Mouse (Mus musculus) heart, embryonic 11.5 days (tissue): Measurements from ENCODE around the gene Prol1. TPM values are rescaled to one million over a fixed set of nuclear protein-coding genes. Genes with fewer than 3 reads are reported as not detected.
"Not testable (repeated sequence)": the region's sequence is repeated elsewhere in the genome, so short reads cannot be mapped to it uniquely, and the experiment has no call there.

ENCODE experiments used
- ATAC-seq: fragments of 200-750 bp; cut with Nextera tagmentation; replicated peaks from 2 replicates; pipeline ENCODE4 v1.8.0; 2017; ENCODE audit warnings: moderate library complexity; ENCODE audit not compliant: insufficient number of reproducible peaks, low FRiP score, low TSS enrichment
- H3K27ac ChIP-seq: fragments of 300-500 bp; sonication (generic); 2 replicates; pipeline ENCODE4 v1.5.1; 2014; ENCODE audit warnings: mild to moderate bottlenecking, low read depth, low read length
- H3K27me3 ChIP-seq: fragments of 300-500 bp; sonication (generic); 2 replicates; pipeline ENCODE4 v1.6.1; 2014; ENCODE audit warnings: mild to moderate bottlenecking, low read length, mixed read lengths; ENCODE audit not compliant: control insufficient read depth, insufficient read depth
- H3K36me3 ChIP-seq: fragments of 300-500 bp; sonication (generic); 2 replicates; pipeline ENCODE4 v1.6.1; 2014; ENCODE audit warnings: mild to moderate bottlenecking, low read length, moderate library complexity, mixed read lengths; ENCODE audit not compliant: control insufficient read depth, insufficient read depth
- H3K4me1 ChIP-seq: fragments of 300-500 bp; sonication (generic); 2 replicates; pipeline ENCODE4 v1.6.1; 2014; ENCODE audit warnings: low read length; ENCODE audit not compliant: control insufficient read depth, insufficient read depth
- H3K4me2 ChIP-seq: fragments of 300-500 bp; sonication (generic); 2 replicates; pipeline ENCODE4 v1.6.1; 2014; ENCODE audit warnings: mild to moderate bottlenecking, moderate library complexity
- H3K4me3 ChIP-seq: fragments of 300-500 bp; sonication (generic); 2 replicates; pipeline ENCODE4 v1.5.1; 2014; ENCODE audit warnings: low read depth, low read length
- H3K9ac ChIP-seq: fragments of 300-500 bp; sonication (generic); 2 replicates; pipeline ENCODE4 v1.6.1; 2014; ENCODE audit warnings: mild to moderate bottlenecking, low read depth, low read length, moderate library complexity
- H3K9me3 ChIP-seq: fragments of 300-500 bp; sonication (generic); replicated peaks from 2 replicates; pipeline ENCODE4 v1.6.1; 2016; ENCODE audit warnings: low read length; ENCODE audit not compliant: control insufficient read depth
- WGBS: fragments of 180-500 bp; shearing (Covaris S2); extraction: QIAGEN DNeasy Blood & Tissue Kit; methylation state at CpG from one replicate; pipeline ENCODE4 v1.1.7; 2014; ENCODE audit not compliant: insufficient replicate concordance; 5-methylcytosine and 5-hydroxymethylcytosine counted together
- polyA plus RNA-seq: library from polyadenylated mRNA; unstranded; fragments of >200 nt; fragmentation: Nextera tagmentation; extraction: Ambion mirVana; gene quantifications from 2 replicates; pipeline ENCODE4 v1.2.1, GENCODE M21; 2014

The Prol1 gene
- not detected in 2 replicates for polyA plus RNA-seq

DNA sequence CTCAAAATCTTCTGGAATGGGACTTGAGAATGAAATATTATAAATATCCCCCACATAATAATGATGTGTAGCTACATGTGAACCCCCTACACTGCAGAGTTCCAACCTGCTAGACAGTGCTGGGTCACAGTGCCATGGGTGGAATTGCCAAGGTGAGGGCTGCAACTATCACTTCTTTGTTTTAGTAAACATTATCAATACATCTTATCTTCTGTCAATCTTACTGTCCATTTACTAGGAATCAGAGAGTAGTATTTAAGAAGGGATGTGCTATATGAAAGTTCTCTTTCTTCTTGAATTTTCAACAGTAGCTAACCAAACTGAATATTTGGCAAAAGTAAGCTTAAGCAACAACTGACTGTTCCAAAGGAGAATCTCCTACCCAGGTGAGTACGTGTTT is at the start of gene Prol1:
Gene Prol1, plus strand, starts transcription at position 301 of the 400 bp plus-strand sequence.
- H3K4me3 ChIP-seq = no peak within 1 kb of the TSS
- WGBS = 89% methylated on average over 1 of the region's 1 CpGs
- H3K4me2 ChIP-seq = no peak within 1 kb of the TSS
- H3K27me3 ChIP-seq = no peaks in the 10 kb centered on the region
- H3K4me1 ChIP-seq = no peaks in the 10 kb centered on the region
- ATAC-seq = no peak
- no peak within 1 kb of the TSS for H3K9ac ChIP-seq
- no peak within 1 kb of the TSS for H3K27ac ChIP-seq
- no peaks in the 10 kb centered on the region for H3K9me3 ChIP-seq
- H3K36me3 ChIP-seq = no peaks in the 10 kb centered on the region

DNA sequence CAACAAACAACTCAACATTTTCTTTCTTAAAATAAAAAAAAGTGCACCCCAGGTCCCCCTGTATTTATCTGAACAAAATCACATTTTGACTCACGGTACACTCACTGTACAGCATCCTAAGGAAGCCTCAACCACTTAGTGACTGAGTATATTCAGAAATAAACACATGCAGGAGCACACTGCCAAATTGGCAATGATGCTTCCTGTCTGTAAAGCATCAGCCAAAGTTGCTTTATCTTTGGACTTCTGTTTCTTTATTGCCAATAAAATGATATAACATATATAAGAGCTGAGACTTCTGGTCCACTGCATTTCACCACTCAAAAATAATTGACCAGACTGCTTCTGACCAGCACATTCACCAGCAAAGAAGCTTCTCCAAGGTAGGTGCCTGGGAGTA is 48.5 kb upstream of the Prol1 start, which contains the start of gene Gm7714:
Gene Gm7714, plus strand, starts transcription at position 301 of the 400 bp plus-strand sequence.
- H3K27me3 ChIP-seq = no peaks in the 10 kb centered on the region
- 80% methylated on average over 1 of the region's 1 CpGs for WGBS
- H3K4me2 ChIP-seq = no peak within 1 kb of the TSS
- no peaks in the 10 kb centered on the region for H3K36me3 ChIP-seq
- no peak within 1 kb of the TSS for H3K4me3 ChIP-seq
- no peak for ATAC-seq
- 0 out of 2 replicates have a peak, but pooled peaks cover 3% of the 10 kb centered on the region for H3K9me3 ChIP-seq
- H3K4me1 ChIP-seq = no peaks in the 10 kb centered on the region
- H3K27ac ChIP-seq = no peak within 1 kb of the TSS
- H3K9ac ChIP-seq = no peak within 1 kb of the TSS

DNA sequence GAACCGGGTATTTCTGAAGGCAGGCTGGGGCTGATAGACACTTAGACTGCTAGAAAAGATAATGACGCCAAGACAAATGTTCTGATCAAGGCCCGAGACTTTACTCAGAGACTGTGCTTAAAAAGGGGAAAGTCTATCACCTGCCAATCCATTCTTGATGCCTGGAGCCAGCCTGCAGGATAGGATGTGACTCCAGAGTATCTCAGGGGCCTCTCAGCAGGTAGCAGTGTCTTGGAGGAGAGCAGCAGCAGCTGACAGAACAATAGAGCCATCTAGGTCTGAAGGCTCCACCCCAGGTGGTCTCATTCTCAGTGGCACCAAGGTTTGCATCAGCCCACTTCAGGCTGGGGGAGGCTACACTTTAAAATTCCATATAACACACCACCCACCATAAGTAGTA is 5.8 kb upstream of the Prol1 start:
- not testable (repeated sequence) for ATAC-seq, H3K36me3 ChIP-seq, H3K9ac ChIP-seq, H3K27ac ChIP-seq, H3K27me3 ChIP-seq, H3K4me3 ChIP-seq, H3K9me3 ChIP-seq, H3K4me2 ChIP-seq, H3K4me1 ChIP-seq
- 59% methylated on average over 3 of the region's 3 CpGs for WGBS

DNA sequence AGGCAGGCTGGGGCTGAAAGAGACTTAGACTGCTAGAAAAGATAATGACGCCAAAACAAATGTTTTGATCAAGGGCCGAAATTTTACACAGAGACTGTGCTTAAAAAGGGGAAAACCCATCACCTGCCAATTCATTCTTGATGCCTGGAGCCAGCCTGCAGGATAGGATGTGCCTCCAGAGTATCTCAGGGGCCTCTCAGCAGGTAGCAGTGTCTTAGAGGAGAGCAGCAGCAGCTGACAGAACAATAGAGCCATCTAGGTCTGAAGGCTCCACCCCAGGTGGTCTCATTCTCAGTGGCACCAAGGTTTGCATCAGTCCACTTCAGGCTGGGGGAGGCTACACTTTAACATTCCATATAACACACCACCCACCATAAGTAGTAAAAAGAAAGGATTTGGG is 31.4 kb downstream of the Prol1 start:
- not testable (repeated sequence) for H3K9me3 ChIP-seq, ATAC-seq, H3K4me3 ChIP-seq, H3K36me3 ChIP-seq, H3K4me2 ChIP-seq, H3K27ac ChIP-seq, H3K9ac ChIP-seq, H3K4me1 ChIP-seq, H3K27me3 ChIP-seq
- 49% methylated on average over 2 of the region's 2 CpGs for WGBS

DNA sequence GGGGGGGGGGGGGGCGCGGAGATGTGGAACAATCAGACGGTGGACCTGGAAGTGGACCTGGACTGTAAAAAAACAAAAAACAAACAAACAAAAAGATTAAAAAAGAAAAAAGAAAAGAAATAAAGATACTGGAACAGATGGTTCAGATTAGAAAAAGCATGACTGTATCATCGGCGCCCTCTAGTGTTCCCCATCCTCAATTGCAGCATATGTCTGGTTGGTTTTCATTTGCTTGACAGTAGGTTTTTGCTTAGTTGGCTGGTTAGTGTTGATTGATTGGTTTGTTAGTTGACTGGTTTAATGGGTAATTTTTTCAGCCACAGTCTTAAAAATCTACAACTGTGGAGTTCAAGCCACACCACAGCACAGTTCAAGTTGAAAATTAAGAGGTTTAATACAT is 47.7 kb downstream of the Prol1 start:
- Histone ChIP-seq H3K4me2 (no peak overlapping the region), H3K4me1 (no peaks in the 10 kb centered on the region), H3K27me3 (no peaks in the 10 kb centered on the region), H3K4me3 (no peak overlapping the region), H3K27ac (no peak overlapping the region), H3K9me3 (no peaks in the 10 kb centered on the region), H3K9ac (no peak overlapping the region), H3K36me3 (no peaks in the 10 kb centered on the region)
- ATAC-seq = no peak
- 12% methylated on average over 3 of the region's 5 CpGs for WGBS

DNA sequence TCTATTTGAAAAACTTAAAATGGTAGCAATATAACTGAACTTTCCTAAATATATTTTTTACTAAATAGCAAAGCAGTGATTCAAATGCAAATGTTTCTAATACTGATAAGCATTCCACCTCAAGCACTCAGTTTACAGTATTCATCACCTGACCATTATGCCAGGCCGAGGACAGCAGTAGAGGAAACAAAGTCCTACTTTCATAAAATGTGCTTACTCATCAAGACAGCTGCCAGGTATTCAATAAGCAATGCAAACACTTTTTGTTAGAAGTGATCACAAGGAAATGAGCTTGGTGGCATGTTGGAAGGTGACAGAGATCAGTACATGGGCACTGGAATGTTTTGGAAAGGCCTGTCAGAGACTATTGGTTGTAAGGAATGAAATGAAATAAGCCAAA is 49.8 kb downstream of the Prol1 start:
- WGBS = 63% methylated on average over 1 of the region's 1 CpGs
- no peaks in the 10 kb centered on the region for H3K4me1 ChIP-seq
- H3K36me3 ChIP-seq = no peaks in the 10 kb centered on the region
- no peaks in the 10 kb centered on the region for H3K9me3 ChIP-seq
- ATAC-seq = no peak
- no peak overlapping the region for H3K4me3 ChIP-seq
- H3K9ac ChIP-seq = no peak overlapping the region
- no peak overlapping the region for H3K4me2 ChIP-seq
- H3K27ac ChIP-seq = no peak overlapping the region
- H3K27me3 ChIP-seq = no peaks in the 10 kb centered on the region

DNA sequence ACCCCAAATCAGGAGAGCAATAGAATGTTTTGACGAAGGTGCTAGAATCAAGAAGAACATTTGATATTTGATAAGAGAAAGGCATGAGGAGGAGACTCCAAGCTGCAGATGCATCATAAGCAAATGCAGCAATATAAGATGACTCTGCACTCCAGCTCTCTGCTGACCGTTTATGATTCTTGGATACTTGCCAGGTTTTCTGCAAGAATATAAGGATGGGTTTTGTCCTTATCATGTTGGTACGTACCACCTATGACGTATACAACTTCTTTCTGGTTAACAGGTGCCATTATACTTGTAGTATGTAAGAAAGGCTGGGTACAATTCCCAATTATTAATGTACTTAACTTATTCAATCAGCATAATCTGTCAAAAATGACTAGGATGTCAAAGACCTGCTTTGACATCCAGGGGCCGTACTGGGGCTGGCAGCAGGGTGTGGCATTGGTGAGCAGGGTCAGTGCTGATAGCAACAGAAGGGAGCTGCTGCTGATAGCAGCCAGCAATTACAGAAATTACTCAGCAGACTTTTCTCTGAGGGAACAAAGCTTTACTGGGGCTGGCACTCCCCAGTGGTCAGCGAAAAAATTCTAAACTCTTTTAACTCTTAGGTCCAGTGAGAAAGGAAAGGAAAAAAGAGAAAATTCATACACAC is 53.6 kb downstream of the Prol1 start:
- H3K27ac ChIP-seq = no peak overlapping the region
- H3K4me3 ChIP-seq = no peak overlapping the region
- no peaks in the 10 kb centered on the region for H3K36me3 ChIP-seq
- ATAC-seq = peak; percentile 18; the same call in 1 of the 2 replicates
- no peaks in the 10 kb centered on the region for H3K9me3 ChIP-seq
- H3K9ac ChIP-seq = no peak overlapping the region
- H3K4me2 ChIP-seq = no peak overlapping the region
- 62% methylated on average over 6 of the region's 6 CpGs for whole genome bisulfite sequencing
- H3K27me3 ChIP-seq = no peaks in the 10 kb centered on the region
- H3K4me1 ChIP-seq = no peaks in the 10 kb centered on the region

DNA sequence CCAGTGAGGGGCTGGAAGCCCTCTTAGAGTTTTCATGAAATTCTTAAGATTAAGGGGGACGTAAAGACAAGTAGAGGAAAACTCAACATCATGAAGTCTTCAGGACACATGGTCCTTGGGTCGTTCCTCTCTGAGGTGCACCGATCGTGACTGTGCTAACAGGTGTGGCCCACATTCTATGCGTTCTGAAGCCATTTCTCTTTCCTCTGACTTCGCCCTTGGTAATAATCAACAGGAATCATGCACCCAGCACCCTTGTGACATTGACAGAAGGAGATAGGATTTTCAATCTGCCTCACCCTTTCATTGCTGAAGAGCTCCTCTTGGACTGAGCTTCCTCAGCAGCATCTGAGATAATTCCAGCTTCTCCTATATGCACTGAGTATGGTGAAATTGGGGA is 55.5 kb downstream of the Prol1 start:
- H3K4me3 ChIP-seq = no peak overlapping the region
- no peak for ATAC-seq
- 77% methylated on average over 6 of the region's 6 CpGs for WGBS

DNA sequence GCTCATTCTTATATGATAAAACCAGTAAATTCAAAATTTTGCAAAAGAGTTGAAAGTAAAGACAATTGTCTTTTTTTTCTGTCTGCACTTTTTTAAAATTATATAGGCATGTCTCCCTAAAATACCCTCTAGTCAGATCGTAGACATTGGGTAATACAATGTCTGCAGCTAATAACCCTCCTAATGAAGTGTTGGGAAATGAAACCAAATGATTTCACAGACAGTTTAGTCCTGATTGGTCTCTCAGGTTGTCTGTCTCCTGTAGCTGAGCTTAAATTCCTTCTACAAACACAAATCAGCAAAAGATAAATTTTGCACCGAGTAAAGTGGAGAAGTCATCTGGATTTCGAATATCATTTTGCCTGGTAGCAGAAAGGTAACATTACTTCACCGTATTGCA is 58.7 kb downstream of the Prol1 start, which contains the start of gene Amtn:
Gene Amtn, plus strand, starts transcription at position 301 of the 400 bp plus-strand sequence.
- WGBS = 70% methylated on average over 4 of the region's 4 CpGs
- no peak within 1 kb of the TSS for H3K9ac ChIP-seq

More for the DNA sequence above, 55.5 kb downstream of the Prol1 start:
- no peaks in the 10 kb centered on the region for H3K9me3 ChIP-seq
- no peak overlapping the region for H3K27ac ChIP-seq
- H3K4me1 ChIP-seq = no peaks in the 10 kb centered on the region
- H3K9ac ChIP-seq = no peak overlapping the region
- no peaks in the 10 kb centered on the region for H3K36me3 ChIP-seq
- no peaks in the 10 kb centered on the region for H3K27me3 ChIP-seq
- H3K4me2 ChIP-seq = no peak overlapping the region

More for the DNA sequence above, 58.7 kb downstream of the Prol1 start, which contains the start of gene Amtn:
- Histone ChIP-seq H3K9me3 (no peaks in the 10 kb centered on the region), H3K27me3 (no peaks in the 10 kb centered on the region), H3K4me1 (no peaks in the 10 kb centered on the region), H3K4me3 (no peak within 1 kb of the TSS), H3K4me2 (no peak within 1 kb of the TSS), H3K27ac (no peak within 1 kb of the TSS), H3K36me3 (no peaks in the 10 kb centered on the region)
- ATAC-seq = no peak
